Mouse (Mus musculus): ENCODE measurements around the gene Unc5c.

DNA sequence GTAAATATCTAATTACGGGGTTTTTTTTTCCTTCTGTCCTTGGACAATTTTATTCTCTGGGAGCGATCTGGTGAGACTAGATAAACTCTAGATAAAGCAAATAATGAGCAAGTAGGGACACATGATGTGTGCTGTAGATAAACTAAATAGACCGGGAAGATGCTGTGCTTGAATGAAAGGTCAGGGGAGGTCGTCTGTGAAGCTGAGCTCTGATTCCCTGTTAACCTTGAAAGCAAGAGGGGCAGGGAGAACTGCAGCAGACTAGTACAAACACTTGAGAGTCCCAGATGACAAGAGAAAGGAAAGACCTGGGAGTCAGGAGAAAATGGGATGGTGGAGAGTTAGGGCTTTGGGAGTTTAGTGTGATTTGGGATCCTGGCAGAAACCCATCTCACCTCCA, 251.4 kb downstream of the Unc5c start:
- TF ChIP-seq CTCF (IDR thresholded peaks at IDR 0.05 in 2 of 3, conservative IDR thresholded peaks at IDR 0.05 in 1 of 3; ENCODE audit: control insufficient read depth in 1 of 3, insufficient read depth in 1 of 3, low read depth in 2 of 3, low read length in 3 of 3, poor library complexity in 1 of 3, severe bottlenecking in 1 of 3) = no peak
- TF ChIP-seq POLR2A (IDR thresholded peaks at IDR 0.05; ENCODE audit: control insufficient read depth in 1 of 2, insufficient read depth in 1 of 2, low read depth in 1 of 2, low read length in 2 of 2, poor library complexity in 1 of 2) = no peak
- no peak for TF ChIP-seq MYC (IDR thresholded peaks at IDR 0.05; ENCODE audit: low read depth, low read length)
